Mouse (Mus musculus) G1E-ER4 (cell line): ENCODE results near the gene Ldhb. TPM values are rescaled to one million over a fixed set of nuclear protein-coding genes. Genes with fewer than 3 reads are reported as not detected.

Source experiments
- GATA1 ChIP-seq: IDR thresholded peaks from one replicate; pipeline ENCODE4 v1.8.0; 2012; ENCODE audit warnings: low read length, inconsistent platforms
- polyA plus RNA-seq: library from polyadenylated mRNA; stranded (reverse); fragments of >175 nt; gene quantifications from 2 replicates; pipeline ENCODE4 v1.2.3, GENCODE M21; 2012

Ldhb gene
- polyA plus RNA-seq, 1 experiment: not detected

- no peak for TF ChIP-seq GATA1
Measured at GRCm38 (mm10) chr6:142527931-142528562, 20.3 kb upstream of the Ldhb start.

DNA sequence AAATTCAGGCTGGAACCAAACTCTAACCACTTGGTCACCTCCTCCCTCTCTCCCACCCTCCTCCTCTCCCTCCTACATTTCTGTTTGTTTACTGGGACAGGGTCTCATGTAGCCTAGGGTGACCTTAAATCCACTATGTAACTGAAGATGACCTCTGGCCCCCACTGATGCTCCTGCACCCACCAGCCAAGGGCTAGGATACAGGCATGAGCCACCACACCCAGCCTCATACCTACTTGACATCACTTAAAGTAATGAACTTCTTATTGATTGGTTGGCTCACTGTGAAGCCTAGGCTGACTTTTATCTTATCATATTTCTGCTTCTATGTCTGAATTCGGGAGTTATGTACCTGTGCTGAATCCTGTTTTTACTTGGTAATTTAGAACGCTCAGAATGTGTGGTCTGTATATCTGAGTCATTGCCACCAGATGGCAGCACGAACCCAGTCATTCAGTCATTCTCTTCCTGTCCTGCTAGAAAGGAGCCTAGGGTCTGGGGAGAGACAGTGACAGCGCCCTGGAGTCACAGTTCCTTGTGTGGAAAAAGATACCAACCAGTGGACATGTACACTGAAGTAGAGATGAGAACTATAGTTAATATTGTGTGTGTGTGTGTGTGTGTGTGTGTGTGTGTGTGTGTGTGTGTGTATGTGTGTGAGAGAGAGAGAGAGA, 17.0 kb upstream of the Ldhb start:
- no peak for TF ChIP-seq GATA1

DNA sequence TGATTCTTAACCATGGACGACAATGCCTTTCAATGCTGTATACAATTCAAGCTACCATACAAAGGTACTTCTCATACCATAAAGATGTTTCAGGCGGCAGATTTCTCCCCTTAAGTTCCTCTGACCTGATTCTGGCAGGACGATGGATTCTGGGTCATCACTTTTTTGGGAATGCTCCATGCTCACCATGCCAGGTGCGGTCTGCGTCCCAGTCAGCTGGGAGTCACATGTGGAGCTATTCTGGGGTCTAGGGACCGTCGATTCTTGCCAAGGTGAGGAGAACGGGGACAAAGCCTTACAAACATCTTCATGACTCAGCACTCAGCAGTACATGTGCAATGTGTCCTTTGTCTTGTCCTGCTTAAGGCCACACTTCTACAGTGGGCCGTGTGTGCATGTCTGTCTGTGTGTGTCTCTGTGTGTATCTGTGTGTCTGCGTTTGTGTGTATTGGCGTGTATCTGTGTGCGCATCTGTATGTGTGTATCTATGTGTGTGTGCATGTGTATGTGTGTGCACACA, 13.9 kb upstream of the Ldhb start:
- no peak for TF ChIP-seq GATA1

DNA sequence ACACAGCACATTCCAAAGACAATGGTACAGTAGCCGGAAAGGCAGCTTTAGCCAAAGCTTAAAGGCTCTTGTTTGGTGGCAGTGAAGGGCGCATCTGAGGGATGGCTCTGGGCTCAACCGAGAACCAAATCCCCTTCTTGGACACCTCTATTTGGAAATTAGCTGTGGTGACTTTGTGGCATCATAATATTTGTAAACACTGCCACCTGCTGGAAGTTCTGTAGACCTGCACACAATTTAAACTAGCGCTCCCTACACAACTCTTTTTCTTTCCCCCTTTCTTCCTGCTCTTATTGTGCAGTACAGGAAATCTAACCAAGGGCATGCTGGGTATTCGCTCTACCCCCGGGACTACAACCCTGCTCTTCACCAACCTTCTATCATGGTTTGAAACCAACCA, 11.4 kb upstream of the Ldhb start:
- TF ChIP-seq GATA1: no peak

DNA sequence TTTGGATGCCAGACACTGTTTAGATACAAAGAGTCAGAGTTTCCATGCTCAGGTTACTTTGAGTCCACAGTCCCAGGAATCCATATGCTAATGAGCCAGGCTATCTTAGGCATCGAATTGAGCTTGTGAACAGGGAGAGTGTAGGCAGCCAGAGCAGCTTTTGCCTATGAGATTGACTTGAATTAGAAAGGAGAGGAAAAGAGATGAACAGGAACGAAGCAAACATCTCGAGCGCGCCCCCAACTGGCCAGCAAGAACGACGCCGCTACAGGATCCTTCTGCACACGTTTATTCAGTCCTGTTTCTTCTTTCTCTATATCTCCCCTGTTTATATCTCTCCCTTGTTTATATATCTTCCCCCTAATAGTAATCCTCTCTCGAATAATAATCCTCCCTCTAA, 7.2 kb upstream of the Ldhb start:
- TF ChIP-seq GATA1: no peak

GRCm38 (mm10) chr6:142512902-142513301, 5.1 kb upstream of the Ldhb start:
- TF ChIP-seq GATA1: no peak

DNA sequence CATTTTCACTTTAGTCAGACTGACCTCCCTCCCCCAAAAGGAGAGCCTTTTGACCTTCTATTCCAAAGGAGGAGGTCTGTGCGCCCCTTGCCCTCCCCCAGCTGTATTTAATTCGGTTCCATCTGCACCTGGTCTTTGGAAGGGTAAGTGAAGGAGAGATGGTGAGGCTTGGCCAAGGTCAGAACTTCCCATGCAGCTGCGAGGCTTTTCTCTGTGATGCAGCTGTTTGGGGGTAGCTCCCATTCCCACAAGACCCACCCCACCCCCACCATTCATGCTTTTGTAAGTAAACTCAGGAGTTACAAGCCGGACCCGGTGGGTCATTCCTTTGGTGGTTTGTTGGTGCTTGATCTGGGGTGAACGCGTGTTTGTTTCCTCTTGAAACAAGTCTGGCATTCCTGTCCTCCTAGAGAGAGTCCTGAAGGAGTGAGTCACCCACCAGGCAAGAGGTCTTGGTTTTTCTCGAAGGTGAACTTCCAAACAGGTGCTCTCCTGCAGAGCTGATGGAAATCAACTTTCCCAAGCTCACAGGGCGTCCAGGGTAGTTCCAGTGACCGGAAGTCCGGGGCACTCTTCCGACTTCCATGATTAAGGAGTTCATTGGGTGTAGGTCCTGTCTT, 3.9 kb upstream of the Ldhb start:
- TF ChIP-seq GATA1: no peak

DNA sequence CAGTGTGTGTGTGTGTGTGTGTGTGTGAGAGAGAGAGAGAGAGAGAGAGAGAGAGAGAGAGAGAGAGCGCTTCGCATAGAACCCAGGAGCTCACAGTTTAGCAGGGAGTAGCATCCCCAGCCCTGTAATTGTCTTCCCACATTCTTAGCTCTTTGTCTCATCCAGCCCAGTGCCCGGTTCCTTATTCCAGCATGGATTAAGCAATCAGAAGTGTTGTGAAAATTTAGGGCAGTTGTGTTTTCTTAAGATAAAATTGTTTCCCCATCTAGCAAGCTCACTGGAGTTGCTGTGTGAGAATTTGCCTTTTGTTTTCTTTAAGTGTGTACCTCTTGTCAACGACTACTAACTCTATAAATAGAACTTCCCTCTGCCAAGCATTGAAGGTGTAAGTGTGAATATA, 906 bp upstream of the Ldhb start:
- TF ChIP-seq GATA1: no peak

GRCm38 (mm10) chr6:142507033-142507784, 548 bp downstream of the Ldhb start:
- TF ChIP-seq GATA1: no peak

- TF ChIP-seq GATA1: no peak
Measured at GRCm38 (mm10) chr6:142506338-142507032, 1.3 kb downstream of the Ldhb start.

DNA sequence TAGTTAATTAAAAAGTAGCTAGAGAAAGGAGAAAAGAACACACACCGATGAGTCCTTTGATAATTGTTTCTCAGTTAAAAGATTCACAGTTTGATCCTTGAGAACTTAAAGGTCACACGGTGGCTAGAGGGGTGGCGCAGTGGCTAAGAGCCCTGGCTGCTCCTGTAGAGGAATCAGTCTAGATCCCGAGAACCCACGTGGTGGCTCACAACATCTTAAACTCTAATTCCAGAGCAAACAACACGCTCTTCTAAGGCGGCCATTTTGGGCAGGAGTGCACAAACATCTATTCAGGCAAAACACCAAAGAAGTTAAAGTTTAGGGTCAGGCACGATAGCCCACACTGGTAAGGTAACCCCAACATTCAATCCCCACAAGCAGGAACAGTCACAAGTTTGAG, 4.2 kb downstream of the Ldhb start:
- no peak for TF ChIP-seq GATA1

DNA sequence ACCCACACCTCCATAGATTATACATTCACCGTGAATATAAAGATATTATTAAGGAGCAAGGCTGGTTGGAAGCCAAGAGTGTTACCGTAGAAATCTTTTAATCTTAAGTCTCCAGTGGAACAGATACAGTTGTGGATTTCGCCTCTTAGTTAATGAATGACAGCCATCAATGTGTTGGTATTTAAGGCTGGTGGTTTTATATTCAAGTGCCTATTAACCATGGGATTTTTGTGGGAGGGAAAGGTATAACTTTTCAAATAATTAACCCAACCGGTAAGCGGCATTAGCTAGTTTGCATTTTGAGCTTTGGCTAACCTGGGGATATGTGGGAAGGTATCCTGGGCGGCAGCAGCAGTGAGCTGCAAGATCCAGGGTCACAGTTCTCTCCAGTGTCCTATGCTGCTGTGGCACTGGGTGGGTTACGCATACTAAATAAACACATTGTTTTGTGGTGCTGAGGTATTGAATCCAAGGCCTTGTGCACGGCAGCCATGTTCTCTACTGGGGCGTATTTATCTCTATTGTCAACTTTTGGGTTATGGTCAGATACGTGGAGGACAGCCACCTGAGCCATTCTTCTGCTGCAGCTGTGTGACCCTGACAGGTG, 5.1 kb downstream of the Ldhb start:
- no peak for TF ChIP-seq GATA1

GRCm38 (mm10) chr6:142487638-142488037, 20.1 kb downstream of the Ldhb start:
- no peak for TF ChIP-seq GATA1

DNA sequence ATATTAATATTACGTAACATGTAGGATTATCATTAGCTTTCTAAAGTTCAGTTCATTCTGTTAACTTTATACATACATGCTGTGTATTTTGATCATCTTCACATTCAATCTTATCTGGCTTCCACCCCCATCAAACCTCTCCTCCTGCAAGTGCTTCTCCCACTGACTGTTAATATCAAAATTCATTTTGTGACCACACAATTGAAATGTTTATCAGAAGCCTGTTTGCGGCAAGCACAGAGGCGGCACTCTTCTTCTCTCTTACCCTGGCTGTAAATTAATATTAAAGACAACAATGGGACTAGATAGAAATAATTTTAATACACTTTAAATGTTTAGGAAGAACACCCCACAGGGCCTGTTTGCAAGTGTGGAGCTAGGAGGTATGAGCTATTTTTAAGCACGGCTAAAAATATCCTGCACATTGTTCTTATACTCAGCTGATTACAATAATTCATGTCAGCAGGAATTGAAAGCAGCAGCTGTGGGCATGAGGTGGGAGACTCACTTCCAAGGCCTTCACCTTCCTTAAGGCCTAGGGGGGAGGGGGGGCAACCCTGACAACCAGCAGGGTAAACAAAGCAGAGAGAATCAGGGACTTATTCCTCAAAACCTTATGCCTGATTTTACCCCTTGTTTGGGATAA, 22.2 kb downstream of the Ldhb start:
- TF ChIP-seq GATA1: no peak
